Mouse (Mus musculus): ENCODE data around the gene Gamt.

GRCm38 (mm10) chr10:80252011-80252410, 8.8 kb downstream of the Gamt start:
- TF ChIP-seq POLR2A (IDR thresholded peaks at IDR 0.05; ENCODE audit: insufficient read depth, low read depth, low read length), result no peak
- TF ChIP-seq CTCF (IDR thresholded peaks at IDR 0.05), result no peak
